Mouse (Mus musculus) adrenal gland, adult (tissue): ENCODE data around the gene Hoxd4.

Source experiments
- DNase-seq, 2 experiments: peaks; one replicate each; pipeline ENCODE4 v3.0.0; 2022 to 2023; ENCODE audit warnings: low spot score in 1 of 2; ENCODE audit not compliant: inconsistent age in 2 of 2

The Hoxd4 gene

GRCm38 (mm10) chr2:74678891-74679595 lies 32.7 kb upstream of the Hoxd4 start, which contains the start of gene Hoxd11:
Gene Hoxd11, plus strand, starts transcription at chr2:74679557.
- no peak for DNase-seq

- DNase-seq, result peak in 1 of 2 experiments; percentile 41
Measured at GRCm38 (mm10) chr2:74679596-74679971, 32.1 kb upstream of the Hoxd4 start.

GRCm38 (mm10) chr2:74679980-74680379 lies 31.7 kb upstream of the Hoxd4 start:
- DNase-seq, result no peak

GRCm38 (mm10) chr2:74680561-74681398 lies 30.9 kb upstream of the Hoxd4 start:
- no peak for DNase-seq

GRCm38 (mm10) chr2:74681594-74682531 lies 29.9 kb upstream of the Hoxd4 start:
- DNase-seq, result peak in 1 of 2 experiments; percentile 56

- DNase-seq, result no peak
Measured at GRCm38 (mm10) chr2:74682796-74683195, 28.9 kb upstream of the Hoxd4 start.

GRCm38 (mm10) chr2:74683471-74683951 lies 28.2 kb upstream of the Hoxd4 start:
- no peak for DNase-seq

- DNase-seq, result no peak
Measured at GRCm38 (mm10) chr2:74684106-74684505, 27.6 kb upstream of the Hoxd4 start.

GRCm38 (mm10) chr2:74685059-74685603 lies 26.6 kb upstream of the Hoxd4 start:
- no peak for DNase-seq

- peak; percentile 64 to 85 for DNase-seq
Measured at GRCm38 (mm10) chr2:74686301-74686987, 25.3 kb upstream of the Hoxd4 start.

- no peak for DNase-seq
Measured at GRCm38 (mm10) chr2:74686988-74687697, 24.6 kb upstream of the Hoxd4 start.

GRCm38 (mm10) chr2:74687698-74688555 lies 23.8 kb upstream of the Hoxd4 start:
- DNase-seq, result no peak

- DNase-seq, result no peak
Measured at GRCm38 (mm10) chr2:74688795-74689573, 22.7 kb upstream of the Hoxd4 start.

GRCm38 (mm10) chr2:74689574-74690337 lies 22.0 kb upstream of the Hoxd4 start:
- DNase-seq, result peak in 1 of 2 experiments; percentile 51

GRCm38 (mm10) chr2:74690338-74690716 lies 21.4 kb upstream of the Hoxd4 start:
- DNase-seq, result no peak

- peak; percentile 70 to 86 for DNase-seq
Measured at GRCm38 (mm10) chr2:74691022-74691951, 20.4 kb upstream of the Hoxd4 start, which contains the start of gene Hoxd10. Gene Hoxd10, plus strand, starts transcription at chr2:74691924.
